Mouse (Mus musculus) activated CD4-positive, CD25-positive, alpha-beta regulatory T cell, adult 9 weeks (primary cell): ENCODE results near the gene Tsc22d3. TPM values are rescaled to one million over a fixed set of nuclear protein-coding genes. Genes with fewer than 3 reads are reported as not detected.

Experiments
- polyA plus RNA-seq: library from polyadenylated mRNA; unstranded; fragments of 100-300 nt; shearing (Covaris generic); gene quantifications from one replicate; pipeline ENCODE4 v1.2.1, GENCODE M21; 2017

The Tsc22d3 gene
- 231 TPM for polyA plus RNA-seq

DNA sequence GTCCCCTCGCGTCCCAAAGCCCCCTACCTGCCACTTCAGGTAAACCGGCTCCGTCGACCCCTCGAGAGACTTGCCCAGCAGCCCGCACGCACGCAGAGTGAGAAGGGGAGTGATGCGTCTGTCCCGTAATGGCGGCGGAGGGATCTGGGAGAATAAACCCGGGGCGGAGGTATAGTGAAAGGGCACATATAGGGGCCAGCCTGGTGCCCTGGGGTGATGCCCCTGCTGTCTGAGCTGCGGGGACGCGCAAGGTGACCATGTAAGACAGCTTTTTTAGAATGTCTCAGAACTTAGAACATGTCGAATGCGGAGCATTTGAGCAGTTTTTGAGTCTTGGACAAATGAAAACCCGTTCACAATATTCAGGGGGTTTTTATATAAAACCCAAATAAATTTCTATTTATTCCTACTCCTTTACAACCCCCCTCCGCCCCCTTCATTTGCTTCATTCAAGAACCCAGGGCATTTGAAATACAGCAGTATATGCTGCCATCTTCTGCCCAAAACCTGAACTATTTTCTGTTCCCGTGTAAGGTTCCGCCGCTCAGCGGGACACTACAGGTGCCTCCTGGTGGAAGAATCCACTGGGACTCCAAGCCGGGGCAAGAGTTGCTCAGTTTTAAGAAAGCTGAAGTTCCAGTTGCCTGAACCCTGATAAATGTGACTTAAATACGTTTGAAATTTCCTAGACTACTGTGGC is at the start of gene Tsc22d3:
Gene Tsc22d3, minus strand, starts transcription at position 250 of the 700 bp plus-strand sequence.

Other genes starting within 250 kb of the Tsc22d3 start
- gene Prps1, start 144.0 kb downstream of the Tsc22d3 start, polyA plus RNA-seq, result 74.4 TPM
- 0.87 TPM for gene Mid2, start 63.9 kb upstream of the Tsc22d3 start, polyA plus RNA-seq
- gene Tex13b, start 212.8 kb upstream of the Tsc22d3 start, polyA plus RNA-seq, result 0.17 TPM